Mouse (Mus musculus): ENCODE measurements around the gene Mpp3.

DNA sequence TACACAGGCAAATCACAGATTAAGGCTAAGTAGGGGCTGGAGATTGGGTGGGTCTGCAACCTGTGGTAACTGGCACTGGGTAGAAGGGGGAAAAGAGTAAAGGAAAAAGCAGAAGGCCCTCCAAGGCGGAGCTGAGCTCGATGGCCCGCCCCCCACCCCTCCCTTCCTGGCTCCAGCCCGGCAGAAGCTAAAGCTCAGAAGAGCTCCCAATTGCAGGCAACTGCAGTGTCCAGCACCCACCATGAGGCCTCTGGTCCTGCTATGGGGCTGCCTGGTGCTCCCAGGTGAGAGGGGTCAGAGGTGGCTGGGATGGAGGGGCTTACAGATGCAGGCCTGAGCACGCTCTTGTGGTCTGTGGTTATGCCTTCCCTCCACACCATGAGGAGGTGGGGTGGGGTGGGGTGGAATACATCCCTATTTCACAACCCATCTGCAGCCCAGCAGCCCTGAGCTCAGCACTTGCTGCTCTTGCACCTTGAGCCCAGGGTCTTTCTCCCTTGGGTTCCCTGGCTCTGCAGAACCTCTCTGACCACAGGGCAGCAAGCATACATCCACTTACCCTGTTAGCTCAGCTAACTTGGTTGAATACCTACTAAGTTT is 13.2 kb upstream of the Mpp3 start, which contains the start of gene Cd300lg:
- TF ChIP-seq CTCF (IDR thresholded peaks at IDR 0.05; ENCODE audit: low read depth) (no peak), EP300 (optimal IDR thresholded peaks at IDR 0.05) (no peak)

Measured in stomach, postnatal 0 days (tissue).